Mouse (Mus musculus): Measurements from ENCODE around the gene Mtx1. TPM values are rescaled to one million over a fixed set of nuclear protein-coding genes. Genes with fewer than 3 reads are reported as not detected.

The Mtx1 gene
- polyA plus RNA-seq, 1 experiment = 99.4 TPM

- Histone ChIP-seq H3K27me3 (ENCODE audit: control insufficient read depth, insufficient read depth, low read length) (no peaks in the 10 kb centered on the region), H3K36me3 (ENCODE audit: control insufficient read depth, insufficient read depth, low read length) (no peaks in the 10 kb centered on the region), H3K27ac (ENCODE audit: insufficient read depth, low read length) (no peak overlapping the region), H3K4me3 (ENCODE audit: extremely low read depth, insufficient read depth, insufficient read length) (no peak overlapping the region), H3K4me1 (ENCODE audit: control insufficient read depth, insufficient read depth, insufficient read length) (peaks cover 23% of the 10 kb centered on the region; the same call in 1 of the 2 replicates)
- TF ChIP-seq POLR2A (IDR thresholded peaks at IDR 0.05; ENCODE audit: low read depth, low read length) (no peak), CTCF (IDR thresholded peaks at IDR 0.05; ENCODE audit: extremely low read depth, insufficient read depth, insufficient read length, insufficient replicate concordance) (peak; percentile 64; the same call in 1 of the 2 replicates)
- 18% methylated on average over 14 of the region's 14 CpGs for WGBS
- DNase-seq (ENCODE audit: low read depth in 1 of 2, low spot score in 2 of 2) = peak in 1 of 2 experiments; percentile 78
These were observed 16.7 kb upstream of the Mtx1 start for GRCm38 (mm10) chr3:89243609-89244008.

GRCm38 (mm10) chr3:89242331-89242895 is 15.5 kb upstream of the Mtx1 start:
- H3K27ac ChIP-seq (ENCODE audit: insufficient read depth, low read length) = no peak overlapping the region
- H3K27me3 ChIP-seq (ENCODE audit: control insufficient read depth, insufficient read depth, low read length) = no peaks in the 10 kb centered on the region
- peak in 1 of 2 experiments; percentile 69 for DNase-seq (ENCODE audit: low read depth in 1 of 2, low spot score in 2 of 2)
- no peak overlapping the region for H3K4me3 ChIP-seq (ENCODE audit: extremely low read depth, insufficient read depth, insufficient read length)
- peaks cover 21% of the 10 kb centered on the region; the same call in 1 of the 2 replicates for H3K4me1 ChIP-seq (ENCODE audit: control insufficient read depth, insufficient read depth, insufficient read length)
- TF ChIP-seq POLR2A (IDR thresholded peaks at IDR 0.05; ENCODE audit: low read depth, low read length) (no peak), CTCF (IDR thresholded peaks at IDR 0.05; ENCODE audit: extremely low read depth, insufficient read depth, insufficient read length, insufficient replicate concordance) (peak; percentile 46; the same call in 1 of the 2 replicates)
- no peaks in the 10 kb centered on the region for H3K36me3 ChIP-seq (ENCODE audit: control insufficient read depth, insufficient read depth, low read length)
- 67% methylated on average over 9 of the region's 9 CpGs for WGBS

DNA sequence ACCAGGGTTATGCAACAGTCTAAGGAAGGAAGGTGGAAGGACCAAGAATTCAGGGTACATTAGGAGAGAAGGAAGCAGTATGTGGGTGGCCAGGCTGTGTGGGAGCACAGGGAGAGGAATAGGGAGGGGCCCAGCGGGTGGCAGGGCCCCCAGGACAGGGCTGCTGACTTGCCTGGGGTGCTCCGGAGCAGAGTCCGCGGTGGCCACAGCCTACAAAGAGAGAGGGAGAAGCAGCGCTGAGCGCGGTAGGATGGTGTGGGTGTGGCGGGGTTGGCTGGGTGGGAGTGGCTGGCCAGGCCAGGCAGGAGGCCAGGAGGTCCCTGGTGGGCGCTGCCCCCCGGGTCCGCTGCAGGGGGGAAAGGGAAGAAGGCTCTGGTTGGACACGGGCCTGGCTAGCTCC is 11.6 kb upstream of the Mtx1 start:
- H3K27ac ChIP-seq (ENCODE audit: insufficient read depth, low read length) = no peak overlapping the region
- no peak overlapping the region for H3K4me3 ChIP-seq (ENCODE audit: extremely low read depth, insufficient read depth, insufficient read length)
- no peaks in the 10 kb centered on the region for H3K27me3 ChIP-seq (ENCODE audit: control insufficient read depth, insufficient read depth, low read length)
- H3K36me3 ChIP-seq (ENCODE audit: control insufficient read depth, insufficient read depth, low read length) = no peaks in the 10 kb centered on the region
- TF ChIP-seq POLR2A (IDR thresholded peaks at IDR 0.05; ENCODE audit: low read depth, low read length) (no peak), CTCF (IDR thresholded peaks at IDR 0.05; ENCODE audit: extremely low read depth, insufficient read depth, insufficient read length, insufficient replicate concordance) (no peak)
- peaks cover 17% of the 10 kb centered on the region for H3K4me1 ChIP-seq (ENCODE audit: control insufficient read depth, insufficient read depth, insufficient read length)
- no peak for DNase-seq (ENCODE audit: low read depth in 1 of 2, low spot score in 2 of 2)
- WGBS = 75% methylated on average over 5 of the region's 12 CpGs

DNA sequence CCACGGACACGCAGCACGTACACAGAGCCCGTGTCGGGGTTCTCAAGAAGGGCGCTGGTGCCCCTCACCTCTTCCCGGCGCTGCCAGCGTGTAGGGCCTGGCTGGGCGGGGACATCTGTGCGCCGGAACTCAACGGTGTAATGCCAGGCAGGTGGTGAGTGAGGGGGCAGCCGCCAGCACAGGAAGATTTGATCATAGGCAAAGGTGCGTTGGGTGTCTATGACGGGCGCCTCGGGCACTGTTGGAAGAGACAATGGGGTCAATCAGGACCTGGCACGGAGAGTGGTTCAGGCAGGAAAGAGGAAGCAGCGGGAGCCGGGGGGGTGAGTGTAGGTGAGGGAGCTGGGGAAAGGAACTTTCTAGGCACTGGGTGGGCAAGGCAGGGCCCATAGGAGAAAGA is 10.8 kb upstream of the Mtx1 start:
- H3K4me1 ChIP-seq (ENCODE audit: control insufficient read depth, insufficient read depth, insufficient read length) = peaks cover 21% of the 10 kb centered on the region
- no peak for DNase-seq (ENCODE audit: low read depth in 1 of 2, low spot score in 2 of 2)
- no peaks in the 10 kb centered on the region for H3K36me3 ChIP-seq (ENCODE audit: control insufficient read depth, insufficient read depth, low read length)
- TF ChIP-seq POLR2A (IDR thresholded peaks at IDR 0.05; ENCODE audit: low read depth, low read length) (no peak), CTCF (IDR thresholded peaks at IDR 0.05; ENCODE audit: extremely low read depth, insufficient read depth, insufficient read length, insufficient replicate concordance) (no peak)
- 89% methylated on average over 21 of the region's 21 CpGs for WGBS
- H3K27ac ChIP-seq (ENCODE audit: insufficient read depth, low read length) = no peak overlapping the region
- no peak overlapping the region for H3K4me3 ChIP-seq (ENCODE audit: extremely low read depth, insufficient read depth, insufficient read length)
- no peaks in the 10 kb centered on the region for H3K27me3 ChIP-seq (ENCODE audit: control insufficient read depth, insufficient read depth, low read length)

DNA sequence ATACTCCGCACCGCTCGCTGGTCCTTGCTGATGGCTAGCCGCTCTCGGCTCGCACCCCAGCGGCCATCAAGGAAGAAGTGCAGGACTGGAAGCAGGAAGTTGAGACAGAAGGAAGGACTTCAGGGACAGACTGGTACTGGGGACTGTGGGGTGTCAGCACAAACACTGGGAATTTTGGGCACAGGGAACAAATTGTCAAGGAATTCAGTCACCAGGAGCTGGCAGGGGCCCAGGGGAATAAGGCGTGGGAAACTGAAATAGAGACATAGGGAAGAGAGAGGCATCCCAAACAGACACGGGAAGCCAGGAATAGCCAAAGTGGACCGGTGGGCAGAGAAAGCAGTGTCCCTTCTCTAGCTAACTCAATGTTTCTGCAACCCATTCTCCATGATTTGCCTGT is 9.6 kb upstream of the Mtx1 start:
- Histone ChIP-seq H3K4me1 (ENCODE audit: control insufficient read depth, insufficient read depth, insufficient read length) (peaks cover 25% of the 10 kb centered on the region), H3K27me3 (ENCODE audit: control insufficient read depth, insufficient read depth, low read length) (no peaks in the 10 kb centered on the region), H3K27ac (ENCODE audit: insufficient read depth, low read length) (no peak overlapping the region), H3K36me3 (ENCODE audit: control insufficient read depth, insufficient read depth, low read length) (no peaks in the 10 kb centered on the region), H3K4me3 (ENCODE audit: extremely low read depth, insufficient read depth, insufficient read length) (no peak overlapping the region)
- DNase-seq (ENCODE audit: low read depth in 1 of 2, low spot score in 2 of 2) = no peak
- WGBS = 95% methylated on average over 10 of the region's 10 CpGs
- no peak for TF ChIP-seq CTCF (IDR thresholded peaks at IDR 0.05; ENCODE audit: extremely low read depth, insufficient read depth, insufficient read length, insufficient replicate concordance)
- TF ChIP-seq POLR2A (IDR thresholded peaks at IDR 0.05; ENCODE audit: low read depth, low read length) = no peak

- no peaks in the 10 kb centered on the region for H3K36me3 ChIP-seq (ENCODE audit: control insufficient read depth, insufficient read depth, low read length)
- H3K27me3 ChIP-seq (ENCODE audit: control insufficient read depth, insufficient read depth, low read length) = no peaks in the 10 kb centered on the region
- no peak overlapping the region for H3K4me3 ChIP-seq (ENCODE audit: extremely low read depth, insufficient read depth, insufficient read length)
- TF ChIP-seq CTCF (IDR thresholded peaks at IDR 0.05; ENCODE audit: extremely low read depth, insufficient read depth, insufficient read length, insufficient replicate concordance) = no peak
- H3K27ac ChIP-seq (ENCODE audit: insufficient read depth, low read length) = peak overlapping the region; percentile 59
- peaks cover 28% of the 10 kb centered on the region for H3K4me1 ChIP-seq (ENCODE audit: control insufficient read depth, insufficient read depth, insufficient read length)
- DNase-seq (ENCODE audit: low read depth in 1 of 2, low spot score in 2 of 2) = peak in 1 of 2 experiments; percentile 50
- 13% methylated on average over 14 of the region's 14 CpGs for WGBS
These were observed 6.7 kb upstream of the Mtx1 start for GRCm38 (mm10) chr3:89233562-89234110.

- DNase-seq (ENCODE audit: low read depth in 1 of 2, low spot score in 2 of 2) = no peak
- no peak for TF ChIP-seq CTCF (IDR thresholded peaks at IDR 0.05; ENCODE audit: extremely low read depth, insufficient read depth, insufficient read length, insufficient replicate concordance)
- TF ChIP-seq POLR2A (IDR thresholded peaks at IDR 0.05; ENCODE audit: low read depth, low read length) = no peak
- Histone ChIP-seq H3K36me3 (ENCODE audit: control insufficient read depth, insufficient read depth, low read length) (no peaks in the 10 kb centered on the region), H3K4me1 (ENCODE audit: control insufficient read depth, insufficient read depth, insufficient read length) (peaks cover 28% of the 10 kb centered on the region), H3K4me3 (ENCODE audit: extremely low read depth, insufficient read depth, insufficient read length) (no peak overlapping the region), H3K27ac (ENCODE audit: insufficient read depth, low read length) (no peak overlapping the region), H3K27me3 (ENCODE audit: control insufficient read depth, insufficient read depth, low read length) (no peaks in the 10 kb centered on the region)
- WGBS = 95% methylated on average over 6 of the region's 6 CpGs
These were observed 5.7 kb upstream of the Mtx1 start for GRCm38 (mm10) chr3:89232614-89233013.

Measured in spleen, adult 2 months (tissue).